Mouse (Mus musculus) limb, embryonic 14.5 days (tissue): Measurements from ENCODE around the gene Ppcdc. TPM values are rescaled to one million over a fixed set of nuclear protein-coding genes. Genes with fewer than 3 reads are reported as not detected.
"Not testable (repeated sequence)": the region's sequence is repeated elsewhere in the genome, so short reads cannot be mapped to it uniquely, and the experiment has no call there.

Experiments
- ATAC-seq: fragments of 200-750 bp; cut with Nextera tagmentation; 2 replicates; pipeline ENCODE4 v1.8.0; 2017; ENCODE audit warnings: low read depth, moderate number of reproducible peaks, moderate TSS enrichment; ENCODE audit not compliant: low FRiP score
- DNase-seq: peaks from one replicate; pipeline ENCODE4 v3.0.0-alpha.2; 2015; ENCODE audit warnings: low spot score
- H3K27ac ChIP-seq: fragments of 300-500 bp; sonication (generic); replicated peaks from 2 replicates; pipeline ENCODE4 v1.5.1; 2014; ENCODE audit warnings: low read depth, mild to moderate bottlenecking, low read length, moderate library complexity, mixed read lengths
- H3K27me3 ChIP-seq: fragments of 300-500 bp; sonication (generic); 2 replicates; pipeline ENCODE4 v1.6.1; 2014; ENCODE audit warnings: low read length, mixed read lengths; ENCODE audit not compliant: control insufficient read depth, insufficient read depth
- H3K36me3 ChIP-seq: fragments of 300-500 bp; sonication (generic); 2 replicates; pipeline ENCODE4 v1.6.1; 2014; ENCODE audit warnings: mild to moderate bottlenecking, low read length, moderate library complexity, mixed read lengths; ENCODE audit not compliant: control insufficient read depth, insufficient read depth
- H3K4me1 ChIP-seq: fragments of 300-500 bp; sonication (generic); 2 replicates; pipeline ENCODE4 v1.6.1; 2014; ENCODE audit warnings: antibody characterized with exemption, low read length, mixed read lengths; ENCODE audit not compliant: control insufficient read depth, insufficient read depth
- H3K4me2 ChIP-seq: fragments of 300-500 bp; sonication (generic); replicated peaks from 2 replicates; pipeline ENCODE4 v1.6.1; 2014; ENCODE audit warnings: low read depth, mild to moderate bottlenecking, low read length, moderate library complexity; ENCODE audit not compliant: severe bottlenecking
- H3K4me3 ChIP-seq: fragments of 300-500 bp; sonication (generic); replicated peaks from 2 replicates; pipeline ENCODE4 v1.5.1; 2014; ENCODE audit warnings: low read length
- H3K9ac ChIP-seq: fragments of 300-500 bp; sonication (generic); 2 replicates; pipeline ENCODE4 v1.6.1; 2014; ENCODE audit warnings: mild to moderate bottlenecking, low read depth, low read length, moderate library complexity; ENCODE audit not compliant: severe bottlenecking
- H3K9me3 ChIP-seq: fragments of 300-500 bp; sonication (generic); 2 replicates; pipeline ENCODE4 v1.6.1; 2016; ENCODE audit warnings: low read length; ENCODE audit not compliant: control insufficient read depth
- POLR2A ChIP-seq: fragments of 200-500 bp; IDR thresholded peaks from 2 replicates; pipeline ENCODE4 v1.8.0; 2012; ENCODE audit warnings: inconsistent platforms, mild to moderate bottlenecking, moderate library complexity, borderline replicate concordance; ENCODE audit not compliant: insufficient read depth, insufficient read length; ENCODE audit errors: extremely low read depth
- WGBS: fragments of 180-500 bp; shearing (Covaris S2); extraction: QIAGEN DNeasy Blood & Tissue Kit; methylation state at CpG from one replicate; pipeline ENCODE4 v1.1.7; 2014; 5-methylcytosine and 5-hydroxymethylcytosine counted together
- polyA plus RNA-seq, 2 experiments: library from polyadenylated mRNA; depleted of rRNA in 1 of 2; stranded (reverse) in 1 of 2; unstranded in 1 of 2; fragments of >200 nt; fragmentation: Nextera tagmentation in 1 of 2; extraction: Ambion mirVana in 1 of 2; gene quantifications; 2 replicates each; pipeline versions ENCODE4 v1.2.1 to v1.2.3; 2012 to 2014

Gene Ppcdc
- polyA plus RNA-seq, 2 experiments = 22.1 to 32.1 TPM

GRCm38 (mm10) chr9:57428391-57428790 lies 11.5 kb downstream of the Ppcdc start:
- no peak; the same call in 1 of the 2 replicates for ATAC-seq
- TF ChIP-seq POLR2A = no peak
- Histone ChIP-seq H3K27ac (peak overlapping the region; percentile 50; the same call in 1 of the 2 replicates), H3K9me3 (no peaks in the 10 kb centered on the region), H3K9ac (no peak overlapping the region), H3K4me2 (no peak overlapping the region), H3K4me1 (peaks cover 24% of the 10 kb centered on the region), H3K4me3 (no peak overlapping the region), H3K27me3 (no peaks in the 10 kb centered on the region), H3K36me3 (peaks cover 4% of the 10 kb centered on the region; the same call in 1 of the 2 replicates)
- WGBS = 33% methylated on average over 4 of the region's 4 CpGs
- no peak for DNase-seq

GRCm38 (mm10) chr9:57427937-57428336 lies 12.0 kb downstream of the Ppcdc start:
- TF ChIP-seq POLR2A = no peak
- Histone ChIP-seq H3K36me3 (peaks cover 4% of the 10 kb centered on the region; the same call in 1 of the 2 replicates), H3K9ac (no peak overlapping the region), H3K27me3 (no peaks in the 10 kb centered on the region), H3K4me3 (no peak overlapping the region), H3K4me1 (peaks cover 19% of the 10 kb centered on the region), H3K27ac (no peak overlapping the region), H3K9me3 (no peaks in the 10 kb centered on the region), H3K4me2 (no peak overlapping the region)
- DNase-seq (no peak), ATAC-seq (no peak)
- 55% methylated on average over 4 of the region's 4 CpGs for WGBS

GRCm38 (mm10) chr9:57427123-57427522 lies 12.8 kb downstream of the Ppcdc start:
- not testable (repeated sequence) for H3K36me3 ChIP-seq, DNase-seq, H3K9me3 ChIP-seq, H3K27ac ChIP-seq, H3K27me3 ChIP-seq, H3K4me2 ChIP-seq, H3K4me3 ChIP-seq, ATAC-seq, H3K9ac ChIP-seq
- H3K4me1 ChIP-seq = peaks cover 15% of the 10 kb centered on the region
- 88% methylated on average over 4 of the region's 4 CpGs for WGBS

- Histone ChIP-seq H3K4me1 (peaks cover 30% of the 10 kb centered on the region), H3K4me3 (no peak overlapping the region), H3K27me3 (no peaks in the 10 kb centered on the region), H3K4me2 (no peak overlapping the region), H3K9ac (no peak overlapping the region), H3K36me3 (no peaks in the 10 kb centered on the region; the same call in 1 of the 2 replicates), H3K9me3 (no peaks in the 10 kb centered on the region), H3K27ac (no peak overlapping the region)
- no peak for TF ChIP-seq POLR2A
- WGBS = 74% methylated on average over 3 of the region's 3 CpGs
- ATAC-seq (no peak), DNase-seq (no peak)
These were observed 14.8 kb downstream of the Ppcdc start for GRCm38 (mm10) chr9:57425116-57425515.

- Histone ChIP-seq H3K9me3 (no peaks in the 10 kb centered on the region), H3K27ac (no peak overlapping the region), H3K36me3 (no peaks in the 10 kb centered on the region; the same call in 1 of the 2 replicates), H3K4me2 (no peak overlapping the region), H3K4me3 (no peak overlapping the region), H3K27me3 (no peaks in the 10 kb centered on the region), H3K4me1 (peaks cover 38% of the 10 kb centered on the region), H3K9ac (no peak overlapping the region)
- 71% methylated on average over 6 of the region's 6 CpGs for WGBS
- no peak for DNase-seq
- ATAC-seq = no peak
- no peak for TF ChIP-seq POLR2A
These were observed 15.9 kb downstream of the Ppcdc start for GRCm38 (mm10) chr9:57424066-57424465.

- Histone ChIP-seq H3K36me3 (peaks cover 4% of the 10 kb centered on the region), H3K27me3 (no peaks in the 10 kb centered on the region), H3K27ac (peak overlapping the region; percentile 85), H3K4me2 (no peak overlapping the region), H3K4me1 (peaks cover 23% of the 10 kb centered on the region), H3K9ac (no peak overlapping the region), H3K9me3 (no peaks in the 10 kb centered on the region), H3K4me3 (no peak overlapping the region)
- no peak for TF ChIP-seq POLR2A
- no peak for ATAC-seq
- DNase-seq = no peak
- 66% methylated on average over 5 of the region's 5 CpGs for WGBS
These were observed 18.2 kb downstream of the Ppcdc start for GRCm38 (mm10) chr9:57421688-57422111.
